Mouse (Mus musculus): ENCODE results near the gene Glipr2.

Glipr2 gene

DNA sequence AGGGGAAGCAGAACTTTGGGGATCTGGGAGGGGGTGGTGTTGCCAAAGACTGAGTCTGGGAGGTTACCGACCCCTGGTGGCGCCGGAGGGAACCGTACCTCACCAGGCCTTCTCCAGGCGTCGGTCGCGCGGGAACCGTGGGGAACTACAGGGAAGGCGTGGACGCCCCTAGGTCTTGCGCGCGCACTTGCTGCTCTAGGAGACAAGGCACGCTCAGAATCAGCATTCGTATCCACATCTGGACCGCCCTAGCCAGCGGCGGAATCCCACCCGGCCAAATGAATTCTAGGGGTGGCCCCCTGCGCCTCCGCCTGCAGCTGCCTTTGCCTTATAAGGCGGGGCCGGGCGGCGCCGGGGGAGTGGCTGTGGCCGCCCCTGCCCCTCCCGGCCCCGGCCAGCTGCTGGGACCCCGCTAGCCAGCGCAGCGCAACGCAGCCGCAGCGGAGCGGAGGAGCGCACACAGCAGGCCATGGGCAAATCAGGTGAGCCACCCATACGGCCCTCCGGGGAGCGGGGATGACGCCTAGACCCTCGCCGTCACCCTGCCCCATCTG lies at the start of gene Glipr2:
TSS of gene Glipr2 (plus strand) at position 110 of the 554 bp plus-strand sequence.
- peak; percentile 96 for DNase-seq (ENCODE audit: low read depth, low spot score)

DNA sequence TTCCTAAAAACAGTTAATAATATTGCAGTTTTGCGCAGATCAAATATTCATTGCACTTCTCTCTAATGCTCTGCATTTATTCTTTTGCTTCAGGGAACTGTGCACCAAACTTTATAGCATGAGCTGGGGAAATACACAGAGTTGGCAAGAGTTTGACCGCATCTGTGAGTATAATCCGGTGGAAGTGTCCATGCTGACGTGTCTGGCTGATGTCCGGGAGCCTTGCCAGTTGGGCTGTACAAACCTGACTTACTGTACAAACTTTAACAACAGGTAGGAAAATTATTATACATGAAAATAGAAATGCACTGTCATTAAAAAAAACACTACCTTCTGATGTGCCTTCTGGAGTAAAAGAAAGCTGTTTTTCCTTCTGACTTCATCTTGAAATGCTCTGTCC lies 39.0 kb upstream of the Glipr2 start:
- no peak for DNase-seq (ENCODE audit: low read depth, low spot score)

DNA sequence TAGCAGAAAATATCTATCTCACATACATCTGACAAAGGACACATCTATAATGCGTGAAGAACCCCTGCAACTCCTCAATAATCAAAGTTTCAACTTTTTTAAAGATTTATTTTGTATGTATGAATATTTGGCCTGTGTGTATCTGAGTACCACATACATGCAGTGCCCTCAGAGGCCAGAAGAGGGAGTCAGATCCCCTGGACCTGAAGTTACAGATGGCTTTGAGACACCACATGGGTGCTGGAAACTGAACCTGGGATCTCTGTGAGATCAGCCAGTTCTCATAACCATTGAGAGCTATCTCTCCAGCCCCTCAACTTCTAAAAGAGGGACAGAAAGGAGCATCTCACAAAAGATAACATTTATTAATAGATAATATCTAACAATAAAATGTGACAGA lies 36.6 kb upstream of the Glipr2 start:
- no peak for DNase-seq (ENCODE audit: low read depth, low spot score)

DNA sequence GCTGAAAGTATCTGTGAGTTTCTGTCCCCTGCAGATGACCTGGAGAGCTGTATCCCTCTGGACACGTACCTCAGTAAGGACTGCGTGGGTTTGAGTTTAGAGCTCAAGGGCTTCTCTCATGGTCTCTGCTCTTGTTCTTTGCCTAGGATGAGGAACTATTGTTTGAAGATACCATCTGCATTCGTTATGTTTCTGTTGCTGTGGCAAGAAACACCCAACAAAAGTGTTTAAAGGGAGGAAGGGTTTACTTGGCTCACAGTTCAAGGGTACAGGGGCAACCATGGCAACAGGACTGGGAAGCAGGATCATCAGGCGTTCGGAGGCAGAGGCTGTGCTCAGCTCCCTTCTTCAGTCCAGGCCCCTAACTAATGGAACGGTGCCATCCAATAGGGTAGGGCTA lies 32.1 kb upstream of the Glipr2 start:
- no peak for DNase-seq (ENCODE audit: low read depth, low spot score)

DNA sequence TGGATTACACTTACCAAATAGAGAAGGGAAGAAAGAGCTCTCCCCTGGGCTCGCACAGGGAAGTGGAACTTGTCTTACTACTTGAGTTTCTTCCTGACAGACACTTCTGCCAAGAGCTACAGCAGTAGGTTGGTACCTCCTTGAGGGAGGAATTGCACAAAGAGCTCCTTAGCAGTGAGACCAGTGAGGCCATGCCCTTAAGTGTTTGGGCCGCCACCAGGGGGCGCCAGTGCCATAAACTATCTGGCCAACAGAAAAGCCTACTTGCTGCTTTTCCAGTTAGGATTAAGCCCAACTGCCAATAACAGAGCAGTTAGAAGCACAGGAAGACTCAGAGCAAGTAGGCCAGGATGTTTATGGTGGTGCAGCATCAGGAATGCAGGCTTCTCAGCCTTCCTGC lies 31.4 kb upstream of the Glipr2 start:
- DNase-seq (ENCODE audit: low read depth, low spot score) = peak; percentile 85

DNA sequence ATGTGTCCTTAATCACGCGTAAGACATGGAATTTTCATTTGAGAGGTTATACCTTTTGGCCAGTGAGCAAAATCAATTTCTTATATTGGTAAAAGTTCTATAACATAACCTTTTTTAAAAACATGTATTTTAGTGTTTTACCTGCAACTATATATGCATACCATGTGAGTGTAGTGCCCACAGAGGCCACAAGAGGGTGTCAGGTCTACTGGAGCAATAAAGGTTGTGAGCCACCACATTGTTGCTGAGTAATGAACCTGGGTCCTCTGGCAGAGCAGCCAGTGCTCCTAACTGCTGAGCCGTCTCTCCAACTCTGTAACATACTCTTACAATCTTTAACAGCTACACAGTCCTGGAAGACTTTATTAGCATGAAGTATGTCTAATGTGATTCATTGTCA lies 29.4 kb upstream of the Glipr2 start:
- no peak for DNase-seq (ENCODE audit: low read depth, low spot score)

DNA sequence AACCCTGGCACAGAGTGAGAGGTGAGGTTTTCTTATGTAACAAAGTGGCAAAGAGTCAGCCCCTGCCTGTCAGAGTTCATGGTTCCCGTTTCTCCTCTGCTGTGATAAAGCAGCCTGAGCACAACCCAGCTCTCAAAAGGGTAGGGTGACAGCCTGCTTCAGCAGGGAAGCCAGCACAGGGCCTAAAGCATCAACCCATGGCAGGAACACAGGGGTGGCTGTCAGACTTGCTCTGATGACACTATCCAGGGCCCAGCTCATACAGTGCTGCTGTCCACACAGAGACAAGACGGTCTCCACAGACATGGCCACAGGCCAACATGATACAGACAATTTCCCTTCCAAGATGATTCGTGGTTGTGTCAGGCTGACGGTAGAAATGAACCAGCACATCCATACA lies 25.3 kb upstream of the Glipr2 start:
- DNase-seq (ENCODE audit: low read depth, low spot score) = no peak

DNA sequence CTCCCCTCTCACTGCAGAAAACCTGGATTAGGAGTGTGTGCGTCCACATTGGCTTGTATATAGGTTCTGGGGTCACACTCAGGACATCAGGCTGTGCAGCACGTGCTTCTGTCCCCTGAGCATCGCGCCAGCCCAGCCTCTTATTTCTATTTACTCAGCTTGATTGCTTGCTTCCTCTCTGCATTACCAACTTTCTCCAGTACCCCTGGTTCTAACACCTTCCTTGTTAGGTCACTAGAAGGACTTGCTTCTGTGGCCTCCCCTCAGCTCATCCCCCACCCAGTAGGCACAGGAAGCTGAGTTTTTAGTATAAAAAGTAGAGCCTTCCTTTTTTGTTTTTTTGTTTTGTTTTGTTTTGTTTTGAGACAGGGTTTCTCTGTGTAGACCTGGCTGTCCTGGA lies 21.0 kb upstream of the Glipr2 start:
- no peak for DNase-seq (ENCODE audit: low read depth, low spot score)

DNA sequence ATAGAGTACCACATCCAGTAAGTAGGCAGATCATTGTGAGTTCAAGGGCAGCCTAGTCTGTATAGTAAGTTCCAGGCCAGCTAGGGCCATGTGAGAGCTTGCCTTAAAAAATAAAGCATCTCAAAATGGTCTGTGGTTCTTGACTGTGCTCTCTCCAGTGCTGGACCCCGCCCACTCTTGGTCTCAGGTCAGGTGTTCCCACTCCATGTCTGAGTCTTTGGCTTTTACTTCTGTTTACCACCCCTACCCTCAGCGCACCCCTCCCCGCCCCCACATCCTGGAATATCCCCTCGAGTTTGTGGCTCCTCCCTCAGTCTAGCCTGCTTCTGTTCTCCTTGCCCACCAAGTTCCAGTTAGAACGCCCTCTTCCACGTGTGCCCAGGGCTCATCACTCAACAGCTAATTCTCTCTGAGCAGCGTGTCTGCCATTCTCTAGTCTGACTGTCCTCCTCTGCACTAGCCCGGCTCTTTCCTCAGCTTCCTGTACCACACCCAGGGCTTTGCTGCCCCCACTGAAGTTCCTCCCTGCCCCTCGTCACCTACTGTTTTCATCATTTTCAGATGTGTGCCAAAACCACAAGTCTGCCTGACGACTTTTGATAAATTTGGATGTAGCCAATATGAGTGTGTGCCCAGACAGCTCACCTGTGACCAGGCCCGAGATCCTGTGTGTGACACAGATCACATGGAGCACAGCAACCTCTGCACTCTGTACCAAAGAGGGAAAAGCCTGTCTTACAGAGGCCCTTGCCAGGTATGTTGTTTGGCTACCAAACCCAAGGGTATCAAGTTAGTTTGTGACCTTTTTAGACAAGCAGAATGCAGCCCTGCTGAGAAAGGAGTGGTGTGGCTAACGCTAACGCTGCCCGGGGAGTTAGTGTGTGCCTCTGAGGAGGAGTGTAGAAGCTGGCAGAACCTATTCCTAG lies 20.2 kb upstream of the Glipr2 start:
- no peak for DNase-seq (ENCODE audit: low read depth, low spot score)

DNA sequence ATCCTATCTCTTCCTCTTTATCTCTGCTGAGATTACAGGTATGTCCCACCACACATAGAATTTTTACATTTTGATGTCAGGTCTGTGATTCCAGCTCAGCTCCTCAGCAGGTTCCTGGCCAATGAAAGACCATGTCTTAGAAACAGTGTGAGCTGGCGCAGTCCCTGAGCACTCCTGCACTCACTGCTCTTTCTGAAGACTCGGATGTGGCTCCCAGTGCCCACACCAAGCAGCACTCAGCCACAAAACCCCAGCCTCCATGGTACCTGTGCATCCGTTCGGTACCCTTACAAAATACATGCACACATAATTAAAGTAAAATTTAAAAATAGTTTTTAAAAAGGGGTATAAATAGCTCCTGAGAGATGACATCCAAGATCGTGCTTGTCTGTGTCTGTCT lies 15.9 kb upstream of the Glipr2 start:
- no peak for DNase-seq (ENCODE audit: low read depth, low spot score)

DNA sequence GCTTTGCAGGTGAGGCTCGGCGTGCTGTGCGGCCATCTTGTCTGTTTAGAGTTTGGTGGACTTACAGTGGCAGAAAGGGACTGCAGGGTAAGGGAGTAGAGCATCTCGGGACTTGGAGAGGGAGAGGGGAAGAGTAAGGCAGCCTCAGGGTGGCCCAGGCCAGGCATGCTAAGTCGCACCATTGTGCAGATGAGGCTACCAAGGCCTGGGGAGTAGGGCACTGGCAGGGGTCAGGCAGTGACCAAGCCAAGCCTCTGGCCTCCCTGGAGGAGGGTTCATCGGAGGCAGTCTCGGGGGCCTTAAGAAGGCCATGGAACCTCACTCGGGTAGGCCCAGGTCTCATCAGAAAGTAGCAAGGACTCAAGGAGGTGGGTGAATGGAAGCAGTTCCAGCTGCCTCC lies 14.8 kb upstream of the Glipr2 start:
- no peak for DNase-seq (ENCODE audit: low read depth, low spot score)

DNA sequence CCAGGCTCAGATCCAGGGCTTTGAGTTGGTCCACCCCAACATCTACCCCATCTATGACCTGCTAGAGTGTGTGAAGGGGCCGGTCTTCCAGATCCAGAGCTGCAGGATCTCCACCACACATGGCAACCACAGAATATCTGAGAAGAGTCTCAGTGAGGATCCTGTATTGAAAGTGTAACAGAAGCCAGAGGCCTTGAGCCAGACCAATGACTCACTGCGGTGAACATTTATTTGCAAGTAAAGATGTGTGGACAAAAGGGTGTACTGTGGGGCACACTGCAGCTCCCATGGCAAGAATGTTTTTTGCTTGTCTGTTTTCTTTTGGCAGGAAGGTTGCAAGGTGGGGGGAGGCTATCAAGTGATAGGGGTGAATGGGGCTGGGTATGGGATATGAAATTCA lies 9.6 kb upstream of the Glipr2 start:
- DNase-seq (ENCODE audit: low read depth, low spot score) = no peak

DNA sequence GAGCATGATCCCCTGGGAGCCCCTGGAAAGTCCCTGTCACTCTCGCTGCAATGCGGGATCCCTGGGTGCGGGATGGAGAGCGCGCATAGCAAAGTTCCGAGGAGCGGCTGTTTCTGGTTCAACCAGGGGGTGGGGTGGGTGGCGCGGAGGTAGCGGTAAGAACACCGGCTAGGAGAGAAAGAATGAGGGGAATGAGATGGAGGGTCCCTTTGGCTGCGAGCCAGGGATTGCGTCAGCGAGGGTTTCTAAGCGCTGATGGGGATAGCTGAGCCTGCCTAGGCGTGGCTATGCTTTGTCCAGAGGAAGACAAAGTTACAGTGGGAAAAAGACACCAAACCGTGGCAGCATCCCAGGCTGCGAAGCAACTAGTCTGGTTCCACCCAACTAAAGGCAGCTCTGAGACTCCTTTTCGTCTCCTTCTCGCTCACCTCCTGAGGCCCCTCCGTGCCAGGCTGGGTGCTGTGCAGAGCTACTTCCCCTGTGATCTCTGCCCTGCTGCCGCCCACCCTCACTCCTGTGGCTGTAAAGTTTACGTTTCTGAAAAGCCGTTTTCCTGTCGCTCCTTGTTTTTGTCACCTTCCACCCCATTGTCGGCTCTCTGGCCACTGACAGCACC lies 753 bp downstream of the Glipr2 start:
- peak; percentile 83 for DNase-seq (ENCODE audit: low read depth, low spot score)

DNA sequence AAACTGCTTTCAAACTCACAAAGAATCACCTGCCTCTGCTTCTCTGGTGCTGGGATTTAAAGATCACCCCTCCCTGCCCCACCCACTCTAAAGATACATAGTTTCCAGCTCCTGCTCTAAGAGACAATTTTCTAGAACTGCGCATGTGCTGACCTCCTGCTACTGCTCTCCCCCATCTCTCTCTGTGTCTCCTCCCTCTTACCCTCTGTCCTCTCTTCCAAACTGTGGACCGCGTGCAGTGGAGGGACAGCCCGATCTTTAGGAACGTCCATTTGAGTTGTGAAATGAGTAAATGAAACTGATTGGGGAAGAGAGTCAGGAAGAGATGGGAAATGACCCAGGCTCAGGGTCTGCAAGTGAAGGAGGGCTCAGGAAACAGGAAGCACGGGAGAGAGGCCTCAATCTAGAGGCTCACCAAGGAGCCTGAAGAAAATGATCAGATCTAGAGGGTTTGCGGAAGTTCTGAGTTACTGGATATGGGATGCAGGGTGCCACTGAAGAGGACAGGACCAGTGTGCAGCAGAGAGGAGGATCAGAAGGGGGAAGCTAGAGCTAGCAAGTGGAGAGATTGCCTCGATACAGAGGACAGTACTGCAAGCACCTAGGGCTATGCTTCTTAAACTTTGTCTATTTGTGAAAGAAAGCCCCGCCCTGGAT lies 2.5 kb downstream of the Glipr2 start:
- DNase-seq (ENCODE audit: low read depth, low spot score) = no peak

DNA sequence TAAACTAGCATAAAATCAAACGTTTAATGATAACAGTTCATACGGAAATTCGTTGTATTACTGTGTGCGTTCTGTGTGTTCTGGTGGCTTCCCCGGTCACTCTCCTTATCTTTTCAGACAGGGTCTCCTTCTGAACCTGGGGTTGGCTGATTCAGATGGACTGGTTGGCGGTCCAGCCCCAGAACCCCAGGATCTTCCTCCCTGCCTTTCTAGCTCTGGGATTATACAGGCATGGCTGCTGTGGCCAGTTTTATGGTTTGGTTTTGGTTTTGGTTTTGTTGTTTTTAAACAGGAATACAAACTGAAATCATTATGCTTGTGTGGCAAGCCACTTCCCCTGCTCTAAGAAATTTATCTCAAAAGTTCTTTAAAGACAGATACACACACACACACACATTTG lies 3.0 kb downstream of the Glipr2 start:
- DNase-seq (ENCODE audit: low read depth, low spot score) = no peak

DNA sequence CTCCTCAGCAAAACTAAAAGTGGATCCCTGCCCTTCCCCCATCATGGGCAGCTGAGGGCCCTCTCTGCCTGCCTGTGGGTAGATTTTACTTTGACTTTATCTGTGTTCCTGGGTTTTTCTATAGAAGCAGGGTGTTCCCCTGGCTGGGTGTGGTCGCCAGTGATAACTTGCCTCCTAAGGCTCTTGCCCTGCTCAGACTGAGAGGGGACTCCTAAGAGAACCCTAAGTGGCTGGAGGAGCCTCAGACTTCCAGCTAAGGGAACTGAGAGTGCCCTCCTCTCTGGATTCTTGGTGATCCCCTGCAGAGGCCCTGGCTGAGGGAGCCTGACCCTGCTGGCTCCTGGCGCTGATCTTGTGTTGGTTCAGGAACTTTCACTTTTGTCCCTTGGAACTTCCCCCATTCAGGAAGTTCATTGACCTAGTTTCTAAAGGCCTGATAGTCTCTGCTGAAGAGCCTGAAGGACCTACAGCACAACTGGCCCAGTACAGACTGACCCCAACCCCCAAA lies 7.2 kb downstream of the Glipr2 start:
- no peak for DNase-seq (ENCODE audit: low read depth, low spot score)

DNA sequence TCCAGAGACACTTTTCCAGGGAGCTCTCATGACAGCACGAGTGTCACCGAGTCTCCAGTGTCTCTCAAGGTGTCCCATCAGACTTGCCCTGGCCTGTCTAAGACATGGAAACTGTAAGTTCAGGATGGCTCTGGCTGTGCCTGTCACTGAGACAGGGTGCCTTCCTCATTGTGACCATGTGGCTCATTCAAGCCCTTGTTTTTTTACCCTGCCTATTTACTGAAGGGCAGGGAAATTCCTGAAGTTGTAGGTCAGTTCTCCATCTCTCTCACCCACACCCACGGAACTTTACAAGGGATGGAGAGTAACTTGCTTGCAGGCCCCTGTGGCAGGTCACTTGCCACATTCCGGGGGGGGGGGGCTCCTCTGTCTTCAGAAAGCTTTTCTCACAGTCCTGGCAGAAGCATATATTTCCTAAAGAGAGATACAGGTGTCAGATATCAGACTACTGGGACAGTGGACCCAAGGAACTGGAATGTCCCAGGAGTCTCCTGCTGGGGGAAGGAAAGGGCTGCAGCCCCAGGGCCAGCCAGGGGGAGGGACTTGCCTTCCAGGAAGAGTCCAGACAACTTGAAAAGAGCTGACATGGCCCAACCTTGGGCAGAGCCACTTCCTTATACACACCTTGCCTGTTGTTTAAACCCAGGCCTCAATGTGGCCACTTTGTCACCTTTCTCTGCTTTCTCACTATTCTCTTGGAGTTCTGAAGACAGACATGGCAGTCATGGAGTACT lies 7.9 kb downstream of the Glipr2 start:
- DNase-seq (ENCODE audit: low read depth, low spot score) = no peak

DNA sequence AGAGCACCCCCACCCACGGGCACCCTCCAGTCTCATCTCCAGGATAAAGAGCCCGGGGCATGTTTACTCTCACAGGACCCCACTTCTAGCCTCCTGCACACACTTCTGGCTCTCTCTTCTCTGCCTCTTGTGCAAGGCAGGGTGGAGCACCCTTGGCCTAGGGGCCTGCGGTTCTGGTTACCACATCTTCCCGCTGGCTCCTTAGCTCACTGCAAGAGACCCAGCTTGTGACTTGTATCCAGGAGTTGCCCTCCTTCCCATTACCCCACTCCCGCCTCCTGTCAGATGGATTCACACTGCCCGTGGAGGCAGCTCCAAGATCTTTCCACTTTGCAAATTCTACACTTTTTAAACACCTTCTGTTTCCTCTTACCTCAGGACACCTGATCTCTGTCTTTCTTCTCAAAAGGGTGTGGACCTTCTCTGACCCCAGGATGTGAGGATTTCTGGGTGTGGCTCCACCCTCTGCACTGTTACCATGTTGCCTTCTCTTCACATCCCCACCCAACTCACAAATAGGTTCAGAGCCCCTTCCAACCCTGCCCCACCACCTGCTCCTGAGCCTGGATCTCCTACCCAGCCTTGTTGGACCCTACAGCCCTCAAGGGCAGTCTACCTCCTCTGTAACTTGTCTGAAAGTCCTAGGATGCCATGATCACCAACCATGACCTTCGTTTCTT lies 8.8 kb downstream of the Glipr2 start:
- DNase-seq (ENCODE audit: low read depth, low spot score) = no peak

DNA sequence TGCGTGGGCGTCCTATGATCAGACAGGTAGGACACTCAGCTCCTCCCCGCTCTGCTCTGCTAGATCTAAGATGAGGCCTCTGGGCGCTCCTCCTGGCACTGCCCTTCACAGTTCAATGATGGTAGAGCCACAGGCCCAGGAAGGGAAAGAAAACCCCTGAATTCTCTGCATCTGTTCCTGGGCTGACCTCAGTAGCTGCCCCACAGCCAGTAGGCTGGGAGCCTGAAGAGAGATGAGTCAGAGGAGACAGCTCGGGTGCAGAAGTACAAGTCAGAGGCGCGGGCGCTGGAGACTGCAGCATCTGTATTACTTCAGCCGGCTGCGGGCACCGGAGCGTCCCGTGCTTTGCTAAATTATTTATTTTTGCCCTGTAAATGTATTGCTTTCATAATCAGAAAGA lies 11.4 kb downstream of the Glipr2 start:
- DNase-seq (ENCODE audit: low read depth, low spot score) = no peak

DNA sequence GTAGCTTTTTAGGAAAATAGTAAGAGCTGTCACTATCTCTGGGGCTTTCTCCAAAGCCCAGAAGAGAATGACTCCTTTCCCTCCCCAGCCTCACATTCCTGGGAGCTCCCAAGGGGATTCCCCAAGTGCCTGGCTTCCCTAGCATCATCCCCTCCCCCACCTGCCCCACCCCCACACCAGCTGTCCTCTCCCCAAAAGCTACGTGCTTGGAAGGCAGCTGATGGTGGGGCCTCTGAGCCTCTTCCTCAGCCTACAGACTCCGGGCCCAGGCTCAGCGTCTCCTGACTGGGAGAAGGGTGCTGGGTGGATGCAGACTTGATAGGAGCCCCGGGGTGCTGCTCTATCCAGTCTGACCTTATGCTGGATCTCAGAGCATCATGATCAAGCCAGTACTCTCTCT lies 12.2 kb downstream of the Glipr2 start:
- peak; percentile 16 for DNase-seq (ENCODE audit: low read depth, low spot score)
